Mouse (Mus musculus): Measurements from ENCODE around the gene Slain2.

DNA sequence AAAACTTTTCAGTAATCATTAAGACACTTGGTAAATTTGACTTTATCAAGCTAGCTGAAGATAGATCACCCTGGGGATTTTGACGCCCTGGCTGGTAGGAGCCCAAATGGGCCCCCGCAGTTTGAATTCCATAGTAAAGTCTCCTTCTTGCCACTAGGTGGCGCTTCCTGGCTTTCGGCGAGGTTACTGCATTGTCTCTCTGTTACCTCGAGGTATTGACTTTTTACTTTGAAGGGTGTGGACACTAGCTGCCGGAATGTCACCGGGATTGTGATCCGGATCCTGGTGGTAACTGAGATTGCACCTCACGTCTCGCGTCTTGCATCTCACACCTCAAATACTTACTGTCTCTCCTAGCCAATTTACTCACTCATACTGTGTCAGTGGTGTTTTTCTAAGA lies 22.6 kb upstream of the Slain2 start:
- TF ChIP-seq POLR2A (IDR thresholded peaks at IDR 0.05; ENCODE audit: insufficient read depth, low read length) (no peak), CTCF (IDR thresholded peaks at IDR 0.05; ENCODE audit: low read depth, low read length) (peak; percentile 55)
